Mouse (Mus musculus) neural tube, embryonic 13.5 days (tissue): ENCODE data around the gene Anxa3. TPM values are rescaled to one million over a fixed set of nuclear protein-coding genes. Genes with fewer than 3 reads are reported as not detected.

Source experiments
- ATAC-seq: fragments of 200-750 bp; cut with Nextera tagmentation; 2 replicates; pipeline ENCODE4 v1.8.0; 2017; ENCODE audit warnings: low read depth, mild to moderate bottlenecking, moderate TSS enrichment, moderate library complexity
- H3K27ac ChIP-seq: fragments of 300-500 bp; sonication (generic); replicated peaks from 2 replicates; pipeline ENCODE4 v1.5.1; 2015; ENCODE audit warnings: moderate library complexity, mild to moderate bottlenecking, inconsistent platforms
- H3K27me3 ChIP-seq: fragments of 300-500 bp; sonication (generic); 2 replicates; pipeline ENCODE4 v1.6.1; 2015; ENCODE audit warnings: mild to moderate bottlenecking, inconsistent platforms
- H3K36me3 ChIP-seq: fragments of 300-500 bp; sonication (generic); 2 replicates; pipeline ENCODE4 v1.6.1; 2015; ENCODE audit warnings: mild to moderate bottlenecking, inconsistent platforms
- H3K4me1 ChIP-seq: fragments of 300-500 bp; sonication (generic); replicated peaks from 2 replicates; pipeline ENCODE4 v1.6.1; 2015; ENCODE audit warnings: inconsistent platforms
- H3K4me2 ChIP-seq: fragments of 300-500 bp; sonication (generic); 2 replicates; pipeline ENCODE4 v1.6.1; 2015; ENCODE audit warnings: inconsistent platforms, mild to moderate bottlenecking, moderate library complexity
- H3K4me3 ChIP-seq: fragments of 300-500 bp; sonication (generic); 2 replicates; pipeline ENCODE4 v1.5.1; 2015; ENCODE audit warnings: mild to moderate bottlenecking, inconsistent platforms
- H3K9ac ChIP-seq: fragments of 300-500 bp; sonication (generic); 2 replicates; pipeline ENCODE4 v1.6.1; 2015; ENCODE audit warnings: moderate library complexity, mild to moderate bottlenecking, inconsistent platforms
- H3K9me3 ChIP-seq: fragments of 300-500 bp; sonication (generic); 2 replicates; pipeline ENCODE4 v1.6.1; 2016; ENCODE audit warnings: inconsistent platforms
- WGBS: fragments of 180-500 bp; shearing (Covaris S2); methylation state at CpG from one replicate; pipeline ENCODE4 v1.1.7; 2015; 5-methylcytosine and 5-hydroxymethylcytosine counted together
- polyA plus RNA-seq: library from polyadenylated mRNA; unstranded; fragments of >200 nt; fragmentation: Nextera tagmentation; extraction: Ambion mirVana; gene quantifications from 2 replicates; pipeline ENCODE4 v1.2.1, GENCODE M21; 2015

Anxa3 gene
- polyA plus RNA-seq, 1 experiment from 2014 or later = 29.8 TPM

GRCm38 (mm10) chr5:96799165-96799564, 6.0 kb downstream of the Anxa3 start:
- peaks cover 3% of the 10 kb centered on the region; the same call in 1 of the 2 replicates for H3K27me3 ChIP-seq
- H3K27ac ChIP-seq = no peak overlapping the region
- 92% methylated on average over 9 of the region's 9 CpGs for WGBS
- no peak overlapping the region for H3K4me3 ChIP-seq
- no peak for ATAC-seq
- H3K36me3 ChIP-seq = no peaks in the 10 kb centered on the region
- no peak overlapping the region for H3K9ac ChIP-seq
- no peaks in the 10 kb centered on the region for H3K9me3 ChIP-seq
- H3K4me1 ChIP-seq = peaks cover 9% of the 10 kb centered on the region; the same call in 1 of the 2 replicates
- H3K4me2 ChIP-seq = no peak overlapping the region

GRCm38 (mm10) chr5:96799969-96800368, 6.8 kb downstream of the Anxa3 start:
- H3K4me1 ChIP-seq = peaks cover 9% of the 10 kb centered on the region; the same call in 1 of the 2 replicates
- no peak overlapping the region for H3K4me3 ChIP-seq
- no peak overlapping the region for H3K9ac ChIP-seq
- H3K4me2 ChIP-seq = no peak overlapping the region
- WGBS = 89% methylated on average over 9 of the region's 9 CpGs
- no peaks in the 10 kb centered on the region for H3K36me3 ChIP-seq
- no peak overlapping the region for H3K27ac ChIP-seq
- no peak for ATAC-seq
- H3K9me3 ChIP-seq = no peaks in the 10 kb centered on the region
- H3K27me3 ChIP-seq = 0 out of 2 replicates have a peak, but pooled peaks cover 2% of the 10 kb centered on the region

GRCm38 (mm10) chr5:96802185-96802584, 9.0 kb downstream of the Anxa3 start:
- H3K27ac ChIP-seq = no peak overlapping the region
- H3K9ac ChIP-seq = no peak overlapping the region
- WGBS = 27% methylated on average over 7 of the region's 7 CpGs
- H3K4me1 ChIP-seq = peaks cover 9% of the 10 kb centered on the region; the same call in 1 of the 2 replicates
- no peak overlapping the region for H3K4me3 ChIP-seq
- ATAC-seq = no peak
- no peaks in the 10 kb centered on the region for H3K36me3 ChIP-seq
- H3K27me3 ChIP-seq = no peaks in the 10 kb centered on the region
- no peaks in the 10 kb centered on the region for H3K9me3 ChIP-seq
- no peak overlapping the region for H3K4me2 ChIP-seq

GRCm38 (mm10) chr5:96803091-96803490, 10.0 kb downstream of the Anxa3 start:
- Histone ChIP-seq H3K27ac (no peak overlapping the region), H3K9ac (no peak overlapping the region), H3K4me2 (no peak overlapping the region), H3K36me3 (no peaks in the 10 kb centered on the region), H3K4me1 (peaks cover 9% of the 10 kb centered on the region; the same call in 1 of the 2 replicates), H3K9me3 (no peaks in the 10 kb centered on the region), H3K27me3 (no peaks in the 10 kb centered on the region), H3K4me3 (no peak overlapping the region)
- 63% methylated on average over 3 of the region's 3 CpGs for WGBS
- no peak for ATAC-seq

GRCm38 (mm10) chr5:96804304-96804703, 11.2 kb downstream of the Anxa3 start:
- H3K4me2 ChIP-seq = no peak overlapping the region
- no peaks in the 10 kb centered on the region for H3K36me3 ChIP-seq
- H3K27me3 ChIP-seq = no peaks in the 10 kb centered on the region
- no peak overlapping the region for H3K4me3 ChIP-seq
- no peak overlapping the region for H3K27ac ChIP-seq
- no peak for ATAC-seq
- no peaks in the 10 kb centered on the region for H3K9me3 ChIP-seq
- no peak overlapping the region for H3K9ac ChIP-seq
- 85% methylated on average over 4 of the region's 4 CpGs for WGBS
- H3K4me1 ChIP-seq = peaks cover 9% of the 10 kb centered on the region; the same call in 1 of the 2 replicates

- no peaks in the 10 kb centered on the region for H3K27me3 ChIP-seq
- no peak overlapping the region for H3K9ac ChIP-seq
- H3K27ac ChIP-seq = no peak overlapping the region
- WGBS = 88% methylated on average over 3 of the region's 3 CpGs
- no peaks in the 10 kb centered on the region for H3K36me3 ChIP-seq
- no peak for ATAC-seq
- H3K4me3 ChIP-seq = no peak overlapping the region
- no peak overlapping the region for H3K4me2 ChIP-seq
- no peaks in the 10 kb centered on the region for H3K9me3 ChIP-seq
- peaks cover 9% of the 10 kb centered on the region; the same call in 1 of the 2 replicates for H3K4me1 ChIP-seq
Measured at GRCm38 (mm10) chr5:96804813-96805212, 11.7 kb downstream of the Anxa3 start.

GRCm38 (mm10) chr5:96810620-96811019, 17.5 kb downstream of the Anxa3 start:
- ATAC-seq = no peak
- 78% methylated on average over 4 of the region's 4 CpGs for WGBS

GRCm38 (mm10) chr5:96824769-96825327, 31.7 kb downstream of the Anxa3 start:
- WGBS = 88% methylated on average over 13 of the region's 13 CpGs
- H3K4me2 ChIP-seq = no peak overlapping the region
- no peak overlapping the region for H3K4me3 ChIP-seq
- no peak for ATAC-seq
- H3K9me3 ChIP-seq = no peaks in the 10 kb centered on the region
- no peaks in the 10 kb centered on the region for H3K4me1 ChIP-seq
- H3K27ac ChIP-seq = no peak overlapping the region
- no peak overlapping the region for H3K9ac ChIP-seq
- H3K27me3 ChIP-seq = no peaks in the 10 kb centered on the region
- no peaks in the 10 kb centered on the region for H3K36me3 ChIP-seq

More at GRCm38 (mm10) chr5:96810620-96811019, 17.5 kb downstream of the Anxa3 start:
- H3K4me3 ChIP-seq = no peak overlapping the region
- H3K27ac ChIP-seq = no peak overlapping the region
- no peaks in the 10 kb centered on the region for H3K9me3 ChIP-seq
- H3K27me3 ChIP-seq = no peaks in the 10 kb centered on the region
- H3K4me1 ChIP-seq = no peaks in the 10 kb centered on the region
- H3K36me3 ChIP-seq = no peaks in the 10 kb centered on the region
- H3K4me2 ChIP-seq = no peak overlapping the region
- no peak overlapping the region for H3K9ac ChIP-seq

- no peak for ATAC-seq
- WGBS = 84% methylated on average over 1 of the region's 1 CpGs
Measured at GRCm38 (mm10) chr5:96827176-96827575, 34.0 kb downstream of the Anxa3 start.

GRCm38 (mm10) chr5:96834338-96834737, 41.2 kb downstream of the Anxa3 start:
- Histone ChIP-seq H3K27ac (no peak overlapping the region), H3K4me3 (no peak overlapping the region), H3K36me3 (no peaks in the 10 kb centered on the region), H3K4me1 (no peaks in the 10 kb centered on the region), H3K9me3 (no peaks in the 10 kb centered on the region), H3K4me2 (no peak overlapping the region), H3K27me3 (no peaks in the 10 kb centered on the region), H3K9ac (no peak overlapping the region)
- no peak for ATAC-seq
- 73% methylated on average over 5 of the region's 5 CpGs for WGBS

More at GRCm38 (mm10) chr5:96827176-96827575, 34.0 kb downstream of the Anxa3 start:
- Histone ChIP-seq H3K27ac (no peak overlapping the region), H3K36me3 (no peaks in the 10 kb centered on the region), H3K9ac (no peak overlapping the region), H3K4me1 (no peaks in the 10 kb centered on the region), H3K27me3 (no peaks in the 10 kb centered on the region), H3K4me3 (no peak overlapping the region), H3K9me3 (no peaks in the 10 kb centered on the region), H3K4me2 (no peak overlapping the region)

GRCm38 (mm10) chr5:96847986-96848385, 54.8 kb downstream of the Anxa3 start:
- ATAC-seq = no peak
- Histone ChIP-seq H3K9ac (no peak overlapping the region), H3K9me3 (no peaks in the 10 kb centered on the region), H3K27ac (no peak overlapping the region), H3K4me2 (no peak overlapping the region), H3K27me3 (no peaks in the 10 kb centered on the region), H3K4me3 (no peak overlapping the region), H3K36me3 (no peaks in the 10 kb centered on the region), H3K4me1 (no peaks in the 10 kb centered on the region)

- Histone ChIP-seq H3K4me1 (no peaks in the 10 kb centered on the region), H3K4me3 (no peak overlapping the region), H3K9me3 (no peaks in the 10 kb centered on the region), H3K27ac (no peak overlapping the region), H3K4me2 (no peak overlapping the region), H3K27me3 (no peaks in the 10 kb centered on the region), H3K9ac (no peak overlapping the region), H3K36me3 (no peaks in the 10 kb centered on the region)
- 62% methylated on average over 3 of the region's 3 CpGs for WGBS
- ATAC-seq = no peak
Measured at GRCm38 (mm10) chr5:96848386-96848785, 55.2 kb downstream of the Anxa3 start.

- Histone ChIP-seq H3K4me3 (no peak overlapping the region), H3K36me3 (no peaks in the 10 kb centered on the region), H3K9me3 (no peaks in the 10 kb centered on the region), H3K27me3 (no peaks in the 10 kb centered on the region), H3K27ac (no peak overlapping the region), H3K4me2 (no peak overlapping the region), H3K9ac (no peak overlapping the region), H3K4me1 (no peaks in the 10 kb centered on the region)
- WGBS = 65% methylated on average over 3 of the region's 3 CpGs
- no peak for ATAC-seq
Measured at GRCm38 (mm10) chr5:96849232-96849631, 56.1 kb downstream of the Anxa3 start.
